Mouse (Mus musculus): ENCODE results near the gene Tnfrsf21. TPM values are rescaled to one million over a fixed set of nuclear protein-coding genes. Genes with fewer than 3 reads are reported as not detected.

Tnfrsf21 gene
- total and polyA plus RNA-seq, 3 experiments, result 2.3 to 6.6 (median 3.2) TPM

DNA sequence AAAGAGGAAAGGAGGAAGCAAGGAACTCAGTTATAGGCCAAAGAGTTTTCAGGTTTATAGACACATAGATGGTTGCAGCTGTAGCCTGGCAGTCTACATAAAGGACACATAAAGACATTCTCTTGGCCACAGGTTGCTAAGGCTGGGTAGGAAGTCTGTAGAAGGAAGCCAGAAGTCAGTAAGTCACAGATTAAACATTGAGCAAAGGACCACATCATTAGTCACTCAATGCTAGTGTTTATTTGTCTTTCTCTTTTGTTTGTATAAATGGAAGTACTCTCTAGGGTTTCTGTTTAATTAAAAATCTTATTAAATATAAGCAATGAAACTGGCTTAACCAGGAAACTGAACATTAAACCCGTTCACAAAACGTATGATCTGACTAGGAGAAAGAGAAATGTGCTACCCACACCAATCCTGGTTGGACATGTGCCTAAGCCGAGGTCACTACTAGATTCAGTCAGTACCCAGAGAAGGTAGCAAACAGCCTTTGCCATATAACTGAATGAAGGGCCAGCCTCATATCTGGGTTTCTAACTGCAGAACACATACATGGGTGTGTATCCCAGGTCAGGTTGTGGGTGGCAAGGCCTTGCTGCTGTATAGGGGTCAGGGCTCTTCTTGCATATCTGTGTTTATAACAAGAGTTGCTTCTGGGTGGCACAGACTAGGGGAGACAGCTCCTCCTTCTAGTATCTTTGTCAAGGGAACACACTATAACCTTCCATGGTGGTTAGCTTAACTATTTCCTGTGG, 113.9 kb downstream of the Tnfrsf21 start:
- DNase-seq, result no peak

DNA sequence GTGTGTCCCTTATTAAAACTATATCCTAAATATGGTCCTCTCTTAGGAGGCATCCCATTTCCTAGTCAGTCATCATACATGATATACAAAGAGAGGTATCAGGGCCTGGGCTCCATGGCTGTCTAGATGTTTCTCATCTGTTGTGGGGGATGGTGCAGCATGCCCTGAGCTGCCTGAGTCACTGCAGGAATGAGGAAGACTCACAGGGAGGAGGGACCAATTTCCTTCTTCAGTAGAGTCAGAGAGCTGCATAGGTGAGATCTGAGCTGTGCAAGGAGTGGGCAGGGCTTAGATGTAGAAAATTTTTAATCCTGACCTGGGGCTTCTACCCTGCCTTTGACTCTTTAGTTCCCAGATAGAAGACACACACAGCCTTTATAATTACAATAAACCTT, 114.5 kb downstream of the Tnfrsf21 start:
- DNase-seq, result no peak

DNA sequence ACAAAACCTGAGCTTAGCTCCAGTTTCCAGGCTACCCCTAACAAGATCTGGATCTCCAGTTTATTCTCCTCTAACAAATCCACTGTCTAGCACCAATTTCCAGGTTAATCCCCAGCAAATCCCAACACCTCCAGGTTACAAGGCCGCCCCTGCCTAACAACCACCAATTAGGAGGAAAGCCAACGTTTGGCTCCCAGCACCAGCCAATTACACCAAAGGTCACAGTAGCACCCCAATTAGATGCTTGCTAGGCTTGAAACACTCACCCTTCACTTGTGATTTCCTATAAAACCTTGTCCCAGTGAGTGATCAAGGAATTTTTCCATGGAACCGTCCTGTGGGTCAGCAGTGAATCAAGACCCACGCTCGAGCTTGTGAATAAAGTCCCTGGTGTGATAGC, 116.1 kb downstream of the Tnfrsf21 start:
- DNase-seq, result no peak

DNA sequence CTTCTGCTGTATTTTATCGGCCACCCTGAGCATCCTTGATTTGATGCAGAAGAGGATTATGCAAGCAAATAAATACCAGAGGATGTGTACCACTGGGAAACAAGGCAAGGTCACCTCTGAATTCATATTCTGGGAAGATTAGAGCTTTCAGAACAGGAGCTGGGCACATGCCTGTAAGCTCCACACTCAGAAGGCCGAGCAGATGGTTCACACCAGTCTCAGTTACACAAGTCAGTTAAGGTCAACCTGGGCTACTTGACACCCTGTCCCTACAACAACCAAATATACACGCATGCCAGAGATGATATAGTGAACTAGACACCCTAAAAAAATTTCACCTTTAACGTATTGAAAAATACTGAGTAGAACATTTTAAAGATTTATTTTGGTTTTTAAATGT, 116.8 kb downstream of the Tnfrsf21 start:
- DNase-seq, result no peak

- no peak for DNase-seq
Measured at GRCm38 (mm10) chr17:43134991-43135390, 118.6 kb downstream of the Tnfrsf21 start.

GRCm38 (mm10) chr17:43135398-43136265, 119.3 kb downstream of the Tnfrsf21 start:
- DNase-seq, result no peak

GRCm38 (mm10) chr17:43136720-43137119, 120.4 kb downstream of the Tnfrsf21 start:
- no peak for DNase-seq

DNA sequence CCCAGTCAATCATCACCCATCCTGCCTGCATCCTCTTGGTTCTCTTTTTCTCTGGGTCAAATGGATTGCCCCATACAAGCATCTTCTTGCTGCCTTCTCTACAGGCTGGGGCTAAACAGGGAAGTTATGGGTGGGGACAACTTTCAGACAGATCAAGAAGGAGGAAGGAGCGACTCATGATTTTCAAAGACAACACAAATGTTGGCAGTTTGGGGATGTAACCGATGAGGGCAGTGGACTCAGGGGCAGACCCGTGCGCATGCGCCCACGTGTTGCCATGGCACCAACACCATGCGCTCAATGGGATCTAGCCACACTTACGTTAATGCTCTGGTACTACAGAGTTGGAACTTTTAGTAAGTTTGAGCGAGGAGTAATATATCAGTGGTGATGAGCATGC, 121.5 kb downstream of the Tnfrsf21 start:
- DNase-seq, result peak; percentile 19

- DNase-seq, result peak; percentile 5
Measured at GRCm38 (mm10) chr17:43138356-43138755, 122.0 kb downstream of the Tnfrsf21 start.

Other genes starting within 250 kb of the Tnfrsf21 start
- gene Cd2ap, start 139.9 kb upstream of the Tnfrsf21 start, total RNA-seq (2021), result 10 to 100 TPM; 53.5 to 57.7 TPM
- gene Cd2ap, start 139.9 kb upstream of the Tnfrsf21 start, polyA plus RNA-seq (2012; rRNA removed), result 19.7 and 31.1 TPM in 2 replicates